Mouse (Mus musculus) layer of hippocampus, adult 11-12 months (tissue): ENCODE measurements at regions not wholly inside any gene's neighbourhood (a gene's known extent, or its start where the extent isn't known, plus 50 kb on each side); places are given as distances from the start of the nearest gene placed in this dataset.

Source experiments
- DNase-seq: peaks from one replicate; pipeline ENCODE4 v3.0.0; 2022; ENCODE audit warnings: low spot score

DNA sequence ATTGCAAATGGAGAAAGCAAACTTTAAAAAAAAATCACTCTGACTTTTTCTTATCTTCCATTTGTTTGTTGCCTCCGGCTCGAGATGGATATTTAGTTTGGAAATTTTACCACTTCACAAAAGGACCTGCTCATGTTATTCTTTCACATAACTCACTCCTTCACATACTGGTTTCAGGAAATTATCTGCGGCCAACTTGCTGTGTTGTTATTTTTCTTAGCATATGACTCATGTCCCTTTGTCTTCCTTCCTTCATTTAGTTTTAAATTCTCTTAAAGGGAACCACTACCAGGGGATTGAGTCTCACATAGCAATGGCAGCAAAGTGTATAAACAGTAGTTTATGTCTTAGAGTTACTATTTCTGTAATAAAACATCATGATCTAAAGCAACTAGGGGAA is 217.8 kb downstream of the Ahr start:
- DNase-seq: no peak

DNA sequence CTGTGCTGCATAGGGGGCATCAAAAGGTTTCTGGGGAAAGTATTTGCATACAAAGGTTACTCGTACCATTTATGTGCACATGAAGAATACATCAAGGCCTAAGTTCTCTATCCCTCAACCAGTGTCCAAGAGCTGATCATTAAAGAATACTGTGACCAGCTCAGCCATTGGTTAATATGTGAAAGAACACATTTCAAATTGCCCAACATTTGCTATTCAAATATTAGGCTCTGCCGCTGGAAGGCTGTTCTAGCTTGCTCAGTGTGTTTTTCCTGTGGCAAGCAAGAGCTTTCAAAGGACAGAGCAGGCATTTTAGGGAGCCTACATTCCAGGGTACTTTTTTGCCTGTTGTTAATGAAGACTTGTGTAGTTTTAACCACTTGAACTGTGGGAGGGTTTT is 220.8 kb downstream of the Ahr start:
- no peak for DNase-seq

DNA sequence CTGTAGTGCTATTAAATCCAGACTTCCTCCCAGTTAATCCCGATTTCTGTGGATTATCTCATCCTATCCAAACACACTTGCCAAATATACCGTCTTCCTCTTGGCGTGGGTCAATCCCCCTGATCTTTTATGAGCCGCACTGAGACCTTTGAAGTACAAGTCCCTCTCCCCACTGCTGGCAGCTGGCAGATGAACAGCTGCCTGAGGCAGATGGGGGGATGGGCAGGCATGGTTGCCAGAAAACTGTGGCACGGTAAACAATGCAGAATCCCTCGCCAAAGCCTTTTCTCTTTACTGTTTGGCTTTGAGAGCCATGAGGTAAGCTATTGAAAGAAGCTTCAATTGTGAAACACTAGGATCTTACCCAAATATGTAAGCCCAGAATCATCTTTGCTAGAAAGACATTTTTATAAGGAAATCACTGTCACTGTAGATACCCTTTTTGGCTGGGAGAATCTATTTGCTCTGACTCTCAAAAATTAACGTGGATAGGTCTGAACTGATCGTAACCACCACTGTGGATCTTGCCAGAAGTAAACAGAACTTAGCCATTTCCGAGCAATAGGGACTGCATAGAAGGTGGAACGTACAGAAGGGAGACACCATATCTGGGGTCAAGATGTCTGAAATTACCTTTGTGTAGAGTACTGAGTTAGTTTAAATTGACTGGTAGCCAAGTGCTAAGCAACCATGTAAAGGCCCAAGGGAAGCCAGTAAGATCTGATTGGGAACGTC is 221.5 kb downstream of the Ahr start:
- peak; percentile 24 for DNase-seq

DNA sequence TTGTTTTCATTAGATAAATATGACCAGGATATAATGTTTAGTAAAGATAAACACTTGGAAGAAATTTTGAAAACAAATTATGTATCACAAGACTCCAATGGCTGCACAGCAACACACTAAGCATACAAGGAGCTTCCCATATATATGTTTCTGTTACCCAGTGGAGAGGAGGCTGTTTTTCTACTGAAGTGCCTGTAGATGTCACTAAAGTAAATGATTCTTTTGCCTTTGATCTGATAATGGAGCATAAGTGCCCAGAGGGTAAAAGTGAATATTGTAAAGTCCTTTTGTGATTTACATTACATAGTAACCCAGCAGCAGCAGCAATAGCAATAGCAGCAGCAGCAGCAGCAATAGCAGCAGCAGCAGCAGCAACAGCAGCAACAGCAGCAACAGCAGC is 226.3 kb downstream of the Ahr start:
- DNase-seq: no peak

DNA sequence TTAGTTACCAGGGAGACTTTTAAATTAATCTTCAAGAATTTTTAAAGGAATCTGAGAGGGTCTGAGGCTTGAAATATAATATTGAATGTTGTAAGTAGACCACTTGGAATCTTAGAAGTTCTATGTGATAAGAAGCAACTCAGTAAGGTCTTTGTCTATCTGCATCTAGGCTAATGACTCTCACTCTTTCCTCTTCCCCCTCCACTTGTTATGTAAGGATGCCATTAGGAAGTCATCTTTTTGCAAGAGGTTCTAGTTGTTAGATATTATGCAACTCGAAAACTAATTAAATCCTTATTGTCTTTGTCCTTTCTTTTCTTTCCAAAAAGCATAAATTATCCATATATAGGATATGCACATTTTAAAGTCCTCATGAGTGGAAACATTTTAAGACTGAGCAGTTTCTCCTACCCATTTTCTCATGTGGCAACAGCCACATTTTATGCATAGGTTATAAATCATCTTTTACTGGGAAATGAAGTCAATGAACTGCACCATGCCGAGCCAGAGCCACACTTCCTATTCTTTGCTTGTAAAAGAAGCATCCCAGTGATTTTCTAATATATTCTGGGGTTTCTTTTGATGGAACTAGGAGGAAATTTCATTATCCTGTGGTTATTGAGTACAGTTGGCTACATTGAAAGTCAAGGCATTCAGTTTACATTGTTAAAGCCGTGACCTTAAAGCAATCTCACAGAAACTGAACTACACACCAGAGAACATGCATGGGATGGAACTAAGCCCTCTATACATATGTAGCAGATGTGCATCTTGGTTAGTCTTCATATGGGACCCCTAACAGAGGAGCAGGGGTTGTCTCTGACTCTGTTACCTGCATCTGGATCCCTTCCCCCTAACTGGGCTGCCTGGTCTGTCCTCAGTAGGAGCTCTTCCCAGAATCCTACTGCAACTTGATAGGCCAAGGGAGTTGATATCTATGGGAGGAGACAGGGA is 230.8 kb downstream of the Ahr start:
- no peak for DNase-seq

DNA sequence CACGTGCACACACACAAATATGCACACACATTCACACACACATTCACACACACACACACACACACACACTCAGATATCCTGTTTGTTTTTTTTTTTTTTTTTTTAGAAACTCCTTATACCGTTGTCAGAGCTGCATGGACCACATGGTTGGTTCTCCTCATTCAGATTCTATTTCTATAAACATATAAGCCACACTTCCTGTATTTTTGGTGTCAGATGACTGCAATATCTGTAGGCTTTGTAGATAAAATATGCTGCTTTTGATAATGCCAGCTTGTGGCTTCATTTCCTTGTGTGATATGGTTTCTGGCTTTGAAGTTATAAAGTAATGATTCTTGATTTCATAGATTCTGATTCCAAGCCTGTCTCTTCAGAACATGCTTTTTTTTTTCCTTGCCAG is 231.7 kb downstream of the Ahr start:
- no peak for DNase-seq

DNA sequence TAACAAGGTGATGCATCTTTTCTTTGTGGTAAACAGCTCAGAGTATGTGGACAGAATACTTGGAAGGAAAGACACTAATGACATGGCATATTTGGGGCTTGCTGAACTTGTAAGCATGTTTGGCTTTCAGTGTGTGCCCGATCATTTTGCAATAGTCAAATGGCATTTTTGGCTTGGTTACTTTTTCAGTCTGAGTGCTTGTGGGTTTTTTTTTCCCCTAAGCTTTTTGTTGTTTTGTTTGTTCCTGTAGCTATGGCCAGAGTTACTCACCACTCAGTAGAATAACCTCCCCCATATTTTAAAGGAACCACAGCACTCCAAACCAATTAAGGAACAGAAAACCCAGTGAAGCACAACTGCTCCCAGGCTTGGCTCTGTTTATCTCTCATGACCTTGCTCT is 240.2 kb downstream of the Ahr start:
- no peak for DNase-seq

DNA sequence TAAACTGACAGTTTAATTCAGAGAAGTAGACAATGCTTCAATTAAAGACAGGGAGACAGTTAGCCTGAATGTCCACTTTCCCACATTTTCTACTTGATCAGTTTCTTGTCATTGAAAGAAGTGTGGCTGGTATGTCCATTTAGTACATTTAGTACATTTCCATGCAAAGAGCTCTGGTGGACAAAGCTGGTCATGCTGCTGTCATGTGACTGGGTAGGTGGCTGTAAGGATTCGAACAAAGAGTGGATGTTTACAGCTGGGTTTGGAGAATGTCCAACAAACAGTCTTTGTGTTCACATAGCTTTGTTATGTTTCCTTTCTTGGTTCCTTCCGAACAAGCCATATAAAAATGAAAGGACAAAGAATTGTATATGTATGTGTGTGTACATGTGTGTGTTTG is 241.3 kb downstream of the Ahr start:
- DNase-seq: no peak

DNA sequence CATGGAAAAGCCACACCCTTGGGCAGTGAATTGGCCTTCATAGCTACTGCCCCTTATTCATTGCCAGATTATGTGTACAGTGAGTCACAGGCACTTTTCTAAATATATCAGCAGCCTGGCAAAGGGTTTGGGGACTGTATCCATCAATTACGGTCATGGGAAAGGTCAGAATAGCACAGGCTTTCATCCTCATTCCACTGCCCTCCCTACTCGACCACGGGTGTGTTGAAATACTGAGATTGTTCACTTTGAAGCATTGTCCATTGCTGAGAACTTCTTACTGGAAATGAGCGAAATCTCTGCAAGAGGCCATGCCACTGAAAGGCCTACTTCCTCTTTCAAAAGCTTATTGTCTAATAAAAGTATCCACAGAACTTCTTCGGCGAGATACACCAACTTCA is 242.9 kb downstream of the Ahr start:
- no peak for DNase-seq

DNA sequence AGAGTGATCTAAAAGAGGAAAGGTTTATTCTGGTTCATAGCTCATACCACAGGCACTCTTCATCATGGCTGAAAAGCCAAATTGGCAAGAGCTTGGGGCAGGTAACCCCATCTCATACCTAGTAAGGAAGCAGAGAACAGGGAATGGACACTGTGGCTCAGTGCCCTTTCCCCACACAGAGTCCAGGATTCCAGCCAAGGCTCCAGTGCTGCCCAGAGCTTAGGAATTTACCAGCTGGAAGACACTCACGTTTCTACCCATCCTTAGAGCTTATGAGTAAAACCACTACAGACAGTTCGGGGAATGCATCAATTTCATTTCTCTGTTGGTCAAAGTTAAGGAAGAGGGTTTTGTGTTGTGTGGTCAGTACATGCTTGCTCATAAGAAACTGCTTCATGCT is 241.0 kb downstream of the Snx13 start:
- DNase-seq: no peak

DNA sequence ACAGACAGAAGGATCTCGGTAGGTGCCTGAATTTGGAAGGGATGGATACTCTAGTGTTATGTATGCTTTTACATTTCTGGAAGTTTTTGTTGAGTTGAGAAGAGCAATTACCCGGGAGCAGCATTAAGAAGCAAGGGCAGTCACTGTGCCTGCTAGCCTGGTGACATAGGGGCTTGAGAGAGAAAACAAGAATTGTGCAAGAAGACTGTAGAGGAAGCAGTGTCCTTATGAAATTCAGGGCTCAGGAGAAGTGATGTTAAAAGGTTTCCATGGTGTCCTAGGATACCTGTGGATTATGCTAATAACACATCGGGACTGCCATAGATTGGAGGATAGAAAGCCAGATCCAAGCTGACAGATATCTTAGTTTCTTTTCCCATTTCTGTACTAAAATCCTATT is 240.6 kb downstream of the Snx13 start:
- no peak for DNase-seq

DNA sequence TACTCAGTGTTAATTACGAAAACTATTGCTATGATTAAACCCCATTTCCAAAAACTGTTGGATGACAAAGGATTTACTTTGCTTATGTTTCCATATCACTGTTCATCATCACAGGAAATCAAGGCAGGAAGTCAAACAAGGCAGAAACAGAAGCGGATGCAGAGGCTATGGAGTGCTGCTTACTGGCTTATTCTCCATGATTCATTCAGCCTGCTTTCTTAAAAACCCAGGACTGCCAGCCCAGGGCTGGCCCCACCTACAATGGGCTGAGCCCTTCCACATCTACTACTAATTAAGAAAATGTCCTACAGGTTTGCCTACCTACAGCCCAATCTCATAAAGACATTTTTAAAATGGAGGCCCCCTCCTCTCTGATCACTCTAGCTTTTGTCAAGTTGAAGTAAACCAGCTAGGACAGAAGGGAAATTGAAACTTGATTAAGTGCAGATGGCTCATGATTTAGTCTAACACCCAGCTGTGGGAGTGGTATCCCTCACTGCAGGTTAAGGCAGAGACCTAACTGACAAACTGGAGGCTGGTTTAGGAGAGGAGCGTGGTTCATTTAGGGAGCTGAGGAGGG is 240.1 kb downstream of the Snx13 start:
- no peak for DNase-seq

DNA sequence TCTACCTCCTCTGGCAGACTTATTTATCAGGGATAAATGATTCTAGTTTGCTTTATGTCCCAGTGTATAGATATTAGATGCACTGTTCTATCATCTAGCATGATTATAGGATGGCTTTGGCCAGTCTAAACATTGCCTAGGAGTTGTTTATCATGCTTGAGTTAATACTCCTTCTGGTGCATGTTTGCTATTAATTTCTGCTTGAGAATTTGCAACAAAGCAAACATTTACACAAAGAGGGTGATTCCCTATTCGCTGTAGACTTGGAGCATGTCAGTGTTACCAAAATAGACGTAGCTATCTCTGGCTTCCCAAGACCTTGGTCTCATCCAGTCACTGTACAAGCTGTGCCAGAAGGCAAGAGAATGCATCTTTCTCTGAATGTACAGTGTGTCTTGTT is 237.4 kb downstream of the Snx13 start:
- DNase-seq: no peak

DNA sequence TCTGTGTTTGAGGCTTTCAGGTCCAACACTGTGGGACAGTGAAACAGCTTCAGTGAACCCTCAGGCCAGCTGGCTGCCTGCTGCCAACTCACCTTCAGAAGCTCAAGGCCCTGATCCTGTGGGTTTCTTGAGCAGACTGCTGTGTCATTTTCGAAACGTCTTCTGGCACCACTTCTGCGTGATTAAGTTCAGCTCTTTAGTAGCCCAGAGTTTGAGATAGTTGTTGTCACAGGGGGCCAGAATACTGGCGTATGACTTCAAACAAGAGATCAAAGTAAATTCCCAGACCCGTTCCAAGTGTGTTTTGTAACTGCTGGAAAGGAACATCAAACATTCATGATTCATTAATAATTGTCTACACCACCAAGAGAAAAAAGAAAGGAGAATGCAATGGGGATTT is 236.9 kb downstream of the Snx13 start:
- DNase-seq: no peak

DNA sequence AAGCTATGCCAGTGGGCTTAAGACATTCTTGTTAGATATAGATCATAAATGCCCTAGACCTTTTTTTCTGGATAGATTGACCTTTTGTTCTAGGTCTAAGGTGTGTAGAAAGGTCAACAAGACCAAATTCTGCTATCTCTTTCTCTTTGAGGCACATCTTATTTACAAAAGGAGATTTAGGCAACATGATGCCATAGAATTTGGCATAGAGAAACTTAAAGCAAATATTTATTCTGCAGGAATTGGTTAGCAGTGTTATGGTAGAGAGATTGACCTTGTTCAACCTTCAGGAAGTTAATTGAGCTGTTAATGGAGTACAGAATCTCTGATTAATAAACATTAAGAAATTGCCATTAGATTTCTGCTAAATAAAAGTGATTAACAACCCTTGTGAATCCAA is 236.4 kb downstream of the Snx13 start:
- no peak for DNase-seq

DNA sequence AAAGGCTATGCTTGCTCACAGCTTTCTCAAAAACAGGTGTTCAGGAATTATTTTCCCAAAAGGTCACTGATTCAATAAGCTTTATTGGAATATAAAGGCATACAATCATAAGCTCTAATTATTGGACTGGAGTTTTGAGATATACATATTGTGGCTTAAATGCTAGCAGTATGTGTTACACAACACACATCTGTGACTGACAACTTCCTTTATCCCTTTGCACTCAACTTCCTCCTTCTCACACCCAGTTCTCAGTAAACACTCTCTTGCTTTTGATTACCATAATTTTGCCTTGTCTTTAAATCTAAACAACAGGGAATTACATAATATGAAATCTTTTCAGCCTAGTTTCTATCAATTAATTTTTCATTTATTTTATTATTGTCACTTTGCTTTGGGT is 222.5 kb downstream of the Snx13 start:
- no peak for DNase-seq

DNA sequence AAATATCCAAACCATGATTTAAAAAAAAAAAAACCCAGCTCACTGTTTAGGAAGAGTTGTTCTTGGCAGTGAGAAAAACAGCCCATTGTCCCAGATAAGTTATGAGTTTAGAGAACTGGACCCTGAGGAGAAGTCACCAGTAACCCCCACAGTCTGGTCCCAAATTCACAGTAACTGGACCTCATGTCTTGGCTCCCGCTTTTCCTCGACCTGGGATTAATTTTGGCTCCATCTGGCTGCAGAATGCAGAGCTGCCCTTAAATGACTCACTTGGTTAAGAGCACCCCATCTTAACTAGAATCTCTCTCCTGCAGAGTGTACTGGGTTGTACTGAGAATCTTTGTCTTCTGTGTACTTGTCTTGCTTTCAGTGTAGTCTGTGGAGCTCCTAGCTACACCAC is 221.0 kb downstream of the Snx13 start:
- no peak for DNase-seq

DNA sequence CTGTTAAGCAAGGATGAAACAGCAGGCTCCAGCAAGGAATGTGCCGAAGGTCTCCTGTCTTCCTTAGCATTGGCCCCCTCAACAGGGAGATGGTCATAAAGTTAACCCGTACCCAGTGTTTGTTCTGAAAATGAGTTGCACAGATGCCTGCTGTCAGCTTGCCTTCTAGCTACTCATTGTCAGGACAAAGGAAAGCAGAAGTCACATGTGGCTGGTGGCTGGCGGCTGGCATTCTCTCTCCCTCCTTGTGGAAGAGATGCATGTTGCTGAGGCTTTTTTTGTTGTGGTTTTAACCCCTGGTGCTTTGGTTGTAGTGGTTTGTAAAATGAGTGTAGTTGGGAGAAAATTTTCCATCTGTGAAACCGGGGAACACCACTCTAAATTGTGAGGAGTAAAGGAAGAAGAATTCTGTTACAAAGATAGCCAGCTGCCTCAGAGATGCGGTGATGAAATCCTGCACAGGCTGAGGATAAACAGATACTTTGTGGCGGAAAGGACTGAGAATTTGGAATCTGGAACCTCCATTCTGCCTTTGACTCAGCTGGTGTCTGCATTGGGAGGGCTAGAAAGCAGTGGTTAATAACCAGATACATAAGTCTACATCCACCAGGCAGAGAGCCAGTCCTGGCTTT is 220.2 kb downstream of the Snx13 start:
- no peak for DNase-seq

DNA sequence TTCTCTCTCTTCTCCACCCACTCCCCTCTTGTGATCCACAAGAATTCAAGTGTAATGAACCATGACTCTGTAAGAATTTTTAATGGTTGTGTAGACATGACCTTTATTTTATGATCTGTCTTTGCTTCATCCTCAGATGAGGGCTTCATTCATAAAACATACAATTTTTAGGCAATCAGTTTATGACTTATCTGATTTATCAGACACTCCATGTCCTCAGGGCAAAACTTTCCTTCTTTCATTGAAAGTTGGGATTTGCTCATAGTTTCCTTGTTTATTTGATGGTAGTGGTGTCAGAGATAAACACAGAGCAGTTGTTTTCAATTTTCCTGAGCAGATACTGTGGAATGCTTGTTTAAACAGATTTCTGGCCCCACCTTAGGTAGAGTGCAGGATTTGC is 212.8 kb downstream of the Snx13 start:
- DNase-seq: no peak

DNA sequence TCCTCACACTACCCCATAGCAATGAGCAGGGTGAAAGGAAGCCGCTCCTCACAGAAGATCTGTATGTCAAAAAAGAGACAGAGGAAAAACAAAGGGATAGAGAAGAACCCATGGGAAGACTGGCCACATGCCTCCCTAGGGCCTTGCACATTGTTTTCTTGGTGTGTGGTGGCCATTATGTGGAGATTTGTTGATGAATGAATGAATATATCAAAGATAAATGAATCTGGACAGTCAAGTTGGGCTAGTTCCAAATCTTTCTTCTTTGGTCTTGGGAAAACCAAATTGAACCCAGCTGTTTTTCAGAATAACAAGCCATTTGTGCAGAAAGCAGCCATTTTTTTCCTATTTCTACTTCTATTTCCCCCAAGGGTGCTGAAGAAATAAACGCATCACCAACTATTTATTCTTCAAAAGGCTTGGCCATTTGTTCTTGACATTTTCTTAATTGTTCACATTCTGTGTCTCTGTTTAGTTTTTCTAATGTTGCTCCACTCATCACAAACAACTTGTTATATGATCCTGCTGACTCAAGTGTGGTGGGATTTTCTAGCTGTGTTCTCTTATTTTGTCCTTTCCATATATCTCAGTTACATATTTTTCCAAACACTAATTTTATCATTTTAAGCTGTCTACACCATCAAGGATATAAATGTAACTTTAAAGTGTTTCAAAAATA is 208.9 kb downstream of the Snx13 start:
- DNase-seq: no peak

DNA sequence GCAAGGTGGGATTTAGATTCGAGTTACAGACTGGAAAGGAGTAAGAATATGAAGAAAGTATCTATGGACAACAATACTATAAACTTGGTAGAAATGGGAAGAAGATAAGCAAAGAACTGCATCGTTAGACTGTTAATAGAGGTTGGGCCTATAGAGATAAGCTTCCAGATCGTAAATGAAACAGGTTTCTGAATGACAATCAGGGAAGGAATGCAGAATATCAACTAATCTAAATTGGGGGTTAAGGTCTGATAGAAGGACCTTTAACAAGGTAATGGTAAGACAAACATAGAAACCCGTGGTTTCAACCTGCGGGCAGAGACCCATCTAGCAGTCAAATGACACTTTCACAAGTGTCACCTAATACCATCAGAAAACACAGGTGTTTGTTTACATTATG is 201.5 kb downstream of the Snx13 start:
- no peak for DNase-seq
